Mouse (Mus musculus) olfactory bulb, adult 2 months (tissue): ENCODE measurements around the gene Bicd1. TPM values are rescaled to one million over a fixed set of nuclear protein-coding genes. Genes with fewer than 3 reads are reported as not detected.
"Not testable (repeated sequence)": the region's sequence is repeated elsewhere in the genome, so short reads cannot be mapped to it uniquely, and the experiment has no call there.

Experiments used
- H3K27ac ChIP-seq: fragments of 200-500 bp; 2 replicates; pipeline ENCODE4 v1.5.1; 2012; ENCODE audit warnings: low read depth, low read length; ENCODE audit not compliant: insufficient read depth
- H3K4me1 ChIP-seq: fragments of 200-500 bp; 2 replicates; pipeline ENCODE4 v1.6.1; 2012; ENCODE audit warnings: low read length; ENCODE audit not compliant: control insufficient read depth, insufficient read depth
- H3K4me3 ChIP-seq: fragments of 200-500 bp; 2 replicates; pipeline ENCODE4 v1.5.1; 2012; ENCODE audit warnings: mild to moderate bottlenecking, low read depth, low read length, moderate library complexity; ENCODE audit not compliant: insufficient read depth
- CTCF ChIP-seq: fragments of 200-500 bp; IDR thresholded peaks from 2 replicates; pipeline ENCODE4 v1.5.1; 2012; ENCODE audit warnings: low read depth, mild to moderate bottlenecking, low read length, moderate library complexity; ENCODE audit not compliant: insufficient read depth
- POLR2A ChIP-seq: fragments of 200-500 bp; IDR thresholded peaks from 2 replicates; pipeline ENCODE4 v1.6.1; 2012; ENCODE audit warnings: mild to moderate bottlenecking, low read depth, low read length, moderate library complexity; ENCODE audit not compliant: insufficient read depth
- WGBS: fragments of 180-500 bp; shearing (Covaris S2); methylation state at CpG from one replicate; pipeline ENCODE4 v1.1.7; 2018; 5-methylcytosine and 5-hydroxymethylcytosine counted together
- polyA plus RNA-seq: library from polyadenylated mRNA; stranded (reverse); fragments of >200 nt; gene quantifications from 2 replicates; pipeline ENCODE4 v1.2.4, GENCODE M21; 2012; ENCODE audit warnings: low replicate concordance; ENCODE audit not compliant: missing spikeins, insufficient read depth, insufficient read length

Gene Bicd1
- polyA plus RNA-seq = not detected in 2 replicates

- Histone ChIP-seq H3K4me3 (peak within 1 kb of the TSS; percentile 81), H3K27ac (peak within 1 kb of the TSS; percentile 91), H3K4me1 (no peaks in the 10 kb centered on the region)
- TF ChIP-seq POLR2A (peak; percentile 93), CTCF (no peak)
- WGBS = under 1% methylated on average over 30 of the region's 30 CpGs
Observed at GRCm38 (mm10) chr6:149408833-149409332, at the start of gene Bicd1. TSS of gene Bicd1 (plus strand) at chr6:149408886.

- H3K27ac ChIP-seq, H3K4me1 ChIP-seq, H3K4me3 ChIP-seq: not testable (repeated sequence)
- whole genome bisulfite sequencing = 96% methylated on average over 20 of the region's 20 CpGs
Observed at GRCm38 (mm10) chr6:149362533-149362932, 46.2 kb upstream of the Bicd1 start.

GRCm38 (mm10) chr6:149365975-149366374 lies 42.7 kb upstream of the Bicd1 start:
- not testable (repeated sequence) for H3K4me1 ChIP-seq

GRCm38 (mm10) chr6:149366403-149366802 lies 42.3 kb upstream of the Bicd1 start:
- no peaks in the 10 kb centered on the region for H3K4me1 ChIP-seq
- WGBS = 94% methylated on average over 2 of the region's 2 CpGs
- no peak overlapping the region for H3K27ac ChIP-seq
- no peak overlapping the region for H3K4me3 ChIP-seq
- TF ChIP-seq POLR2A (no peak), CTCF (no peak)

More at GRCm38 (mm10) chr6:149365975-149366374, 42.7 kb upstream of the Bicd1 start:
- not testable (repeated sequence) for H3K27ac ChIP-seq, H3K4me3 ChIP-seq
- WGBS = 87% methylated on average over 2 of the region's 2 CpGs

DNA sequence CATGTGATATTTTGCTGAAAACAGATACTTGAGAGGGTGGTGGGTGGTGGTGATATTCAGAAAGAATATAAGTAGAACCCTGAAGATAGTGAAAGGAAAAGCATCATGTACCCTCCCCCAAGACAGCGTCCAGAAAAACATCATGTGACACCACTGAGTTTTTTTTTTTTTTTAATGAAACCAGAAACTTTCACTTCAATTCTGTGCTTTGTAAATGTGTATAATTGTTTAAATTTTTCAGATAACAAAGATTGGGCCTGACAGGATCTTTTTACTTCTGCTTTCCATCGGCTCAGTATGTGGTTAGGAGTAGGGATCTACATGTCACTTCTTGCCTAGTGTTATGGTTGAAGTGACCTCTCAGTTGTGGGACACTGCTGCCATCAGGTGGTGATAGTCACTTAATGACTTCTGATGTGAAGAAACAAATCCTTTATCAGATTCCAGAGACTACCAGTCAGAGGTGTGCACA lies 33.7 kb upstream of the Bicd1 start:
- Histone ChIP-seq H3K27ac (no peak overlapping the region), H3K4me3 (no peak overlapping the region), H3K4me1 (no peaks in the 10 kb centered on the region)
- no peak for TF ChIP-seq CTCF
- 49% methylated on average over 2 of the region's 2 CpGs for WGBS

- no peaks in the 10 kb centered on the region for H3K4me1 ChIP-seq
- no peak for TF ChIP-seq POLR2A
- no peak for TF ChIP-seq CTCF
- no peak overlapping the region for H3K27ac ChIP-seq
- H3K4me3 ChIP-seq = no peak overlapping the region
- 76% methylated on average over 2 of the region's 2 CpGs for WGBS
Observed at GRCm38 (mm10) chr6:149383531-149383930, 25.2 kb upstream of the Bicd1 start.

DNA sequence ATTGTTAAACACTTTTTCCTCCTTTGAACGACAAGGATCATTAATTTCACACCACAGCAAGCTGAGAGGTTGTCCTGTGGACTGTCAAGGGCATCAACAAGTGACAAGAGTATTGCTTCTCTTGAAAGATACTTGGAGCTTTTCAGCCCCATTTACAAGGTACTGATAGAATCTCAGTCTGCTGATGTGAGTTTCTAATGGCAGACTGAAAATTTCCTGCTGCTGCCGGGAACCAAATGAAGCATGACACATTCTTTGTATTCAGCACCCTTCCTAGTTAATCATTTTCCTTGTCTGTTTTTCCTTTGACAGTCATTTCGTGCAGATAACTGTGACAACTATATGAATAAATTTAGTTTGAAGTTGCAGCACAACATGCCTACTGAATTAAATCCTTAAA lies 22.3 kb upstream of the Bicd1 start:
- Histone ChIP-seq H3K4me3 (no peak overlapping the region), H3K27ac (no peak overlapping the region), H3K4me1 (no peaks in the 10 kb centered on the region)
- no peak for TF ChIP-seq CTCF
- TF ChIP-seq POLR2A = no peak
- WGBS = 50% methylated on average over 3 of the region's 3 CpGs

DNA sequence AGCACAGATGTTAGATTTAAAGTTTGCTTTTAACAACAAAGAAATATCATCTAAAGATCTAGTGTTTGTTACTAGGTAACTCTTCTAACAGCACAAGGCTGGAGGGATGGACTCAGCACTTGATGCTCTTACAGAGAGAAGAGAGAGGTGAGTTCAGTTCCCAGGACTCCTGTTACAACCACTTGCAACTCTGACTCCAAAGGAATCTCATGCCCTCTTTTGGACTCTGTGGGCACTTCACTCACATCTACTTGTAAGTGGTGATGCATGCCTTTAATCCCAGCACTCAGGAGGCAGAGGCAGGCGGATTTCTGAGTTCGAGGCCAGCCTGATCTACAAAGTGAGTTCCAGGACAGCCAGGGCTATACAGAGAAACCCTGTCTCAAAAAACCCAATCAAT lies 19.1 kb upstream of the Bicd1 start:
- H3K4me3 ChIP-seq, H3K4me1 ChIP-seq, H3K27ac ChIP-seq: not testable (repeated sequence)
- 85% methylated on average over 2 of the region's 2 CpGs for WGBS

GRCm38 (mm10) chr6:149399396-149399795 lies 9.3 kb upstream of the Bicd1 start:
- Histone ChIP-seq H3K27ac (no peak overlapping the region), H3K4me3 (no peak overlapping the region), H3K4me1 (no peaks in the 10 kb centered on the region)
- TF ChIP-seq CTCF = no peak
- TF ChIP-seq POLR2A = no peak

DNA sequence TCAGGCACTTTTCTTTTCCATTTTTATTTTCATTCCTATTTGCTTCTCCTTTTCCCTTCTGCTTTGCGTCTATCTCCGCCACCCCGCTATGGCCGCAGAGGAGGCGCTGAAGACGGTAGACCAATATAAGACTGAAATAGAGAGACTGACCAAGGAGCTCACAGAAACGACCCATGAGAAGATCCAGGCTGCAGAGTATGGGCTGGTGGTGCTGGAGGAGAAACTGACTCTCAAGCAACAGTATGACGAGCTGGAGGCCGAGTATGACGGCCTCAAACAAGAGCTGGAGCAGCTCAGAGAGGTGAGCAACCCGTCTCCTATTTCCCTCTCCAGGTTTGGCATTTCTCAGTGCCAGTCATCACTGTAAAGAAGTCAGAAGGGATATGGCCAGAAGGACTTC lies 655 bp downstream of the Bicd1 start:
- under 1% methylated on average over 11 of the region's 11 CpGs for WGBS
- peak overlapping the region; percentile 81 for H3K4me3 ChIP-seq
- no peaks in the 10 kb centered on the region for H3K4me1 ChIP-seq
- H3K27ac ChIP-seq = peak overlapping the region; percentile 91
- no peak for TF ChIP-seq CTCF
- no peak for TF ChIP-seq POLR2A
